1 mouse cellular context compared by ENCODE assay signal in the genomic region with DNA sequence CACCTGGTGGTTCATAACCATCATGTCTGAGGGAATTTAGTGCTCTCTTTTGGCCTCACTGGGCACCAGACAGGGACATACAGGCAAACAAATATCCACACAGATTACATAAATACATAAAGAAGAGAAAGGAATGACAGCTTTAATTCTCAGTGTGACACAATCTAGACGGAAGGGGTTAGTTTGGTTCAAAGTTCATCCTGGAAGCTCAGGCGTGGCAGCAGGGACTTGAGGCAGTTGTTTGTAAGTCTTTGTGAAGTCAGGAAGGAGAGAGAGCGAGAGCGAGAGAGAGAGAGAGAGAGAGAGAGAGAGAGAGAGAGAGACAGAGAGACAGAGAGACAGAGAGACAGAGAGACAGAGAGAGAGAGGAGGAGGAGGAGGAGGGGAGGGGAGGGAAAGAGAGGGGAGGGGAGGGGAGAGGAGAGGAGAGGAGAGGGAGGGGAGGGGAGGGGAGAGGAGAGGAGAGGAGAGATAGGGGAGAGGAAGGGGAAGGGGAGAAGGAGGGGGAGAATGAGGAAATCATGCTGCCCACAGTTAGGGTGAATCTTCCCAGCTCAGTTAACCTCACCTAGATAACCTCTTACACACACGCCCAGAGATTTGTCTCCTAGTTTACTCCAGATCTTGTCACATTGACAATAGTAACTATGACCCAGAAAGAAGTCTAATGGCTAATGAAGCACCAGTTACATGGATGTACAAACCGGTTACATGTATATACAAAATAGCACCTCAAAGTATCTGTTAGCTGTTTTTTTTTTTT.
TF ChIP-seq lines count a peak whose summit lies in the region.

No protein-coding gene starts in this region.

TF ChIP-seq in MEL, 35 proteins besides CTCF, POLR2A, EP300 and RAD21 (continued from another document):
- TF ChIP-seq NRF1 (IDR thresholded peaks at IDR 0.05; ENCODE audit: insufficient read depth, low read depth, low read length, poor library complexity, severe bottlenecking) (no peak), GABPA (IDR thresholded peaks at IDR 0.05; ENCODE audit: low read depth, low read length) (no peak), ETS1 (IDR thresholded peaks at IDR 0.05; ENCODE audit: low read depth, low read length) (no peak), TAL1 (IDR thresholded peaks at IDR 0.05; ENCODE audit: low read length) (no peak), ZKSCAN1 (IDR thresholded peaks at IDR 0.05; ENCODE audit: low read depth, low read length) (no peak), RCOR1 (IDR thresholded peaks at IDR 0.05; ENCODE audit: low read depth, low read length) (peak; percentile 79), SIN3A (IDR thresholded peaks at IDR 0.05; ENCODE audit: low read length) (no peak), TCF12 (IDR thresholded peaks at IDR 0.05; ENCODE audit: low read depth, low read length) (no peak), NELFE (IDR thresholded peaks at IDR 0.05; ENCODE audit: low read depth, low read length) (no peak), ZNF384 (IDR thresholded peaks at IDR 0.05; ENCODE audit: low read depth, low read length) (peak; percentile 39; the same call in 1 of the 2 replicates), MAFK (IDR thresholded peaks at IDR 0.05; ENCODE audit: borderline replicate concordance, low read depth, low read length) (no peak), MAZ (IDR thresholded peaks at IDR 0.05; ENCODE audit: low read depth, low read length) (0 out of 2 replicates have a peak, but pooled peaks have one; percentile 18), UBTF (IDR thresholded peaks at IDR 0.05; ENCODE audit: borderline replicate concordance, insufficient read depth, low read depth, low read length) (no peak), JUND (IDR thresholded peaks at IDR 0.05; ENCODE audit: low read depth, low read length) (no peak), BHLHE40 (IDR thresholded peaks at IDR 0.05; ENCODE audit: borderline replicate concordance, low read depth, low read length) (no peak), TBP (IDR thresholded peaks at IDR 0.05; ENCODE audit: low read depth, low read length) (no peak), SMC3 (IDR thresholded peaks at IDR 0.05; ENCODE audit: low read depth, low read length) (no peak), E2F4 (IDR thresholded peaks at IDR 0.05; ENCODE audit: borderline replicate concordance, low read depth, low read length) (no peak)
